Mouse (Mus musculus) hematopoietic stem cell, adult 5-6 weeks (primary cell): ENCODE results near the gene Fancg. TPM values are rescaled to one million over a fixed set of nuclear protein-coding genes. Genes with fewer than 3 reads are reported as not detected.
A peak's percentile ranks its signal among the peaks of the same experiment; 100 is the strongest.

Experiments
- ATAC-seq, 2 experiments: fragments of 125-278 bp in 1 of 2; replicated peaks in 1 of 2; 2 replicates each; pipeline ENCODE4 v1.8.0; 2016 to 2017; ENCODE audit warnings: inconsistent platforms in 2 of 2, mild to moderate bottlenecking in 2 of 2, moderate number of reproducible peaks in 2 of 2, low read depth in 1 of 2, moderate TSS enrichment in 1 of 2; ENCODE audit not compliant: low FRiP score in 2 of 2, poor library complexity in 2 of 2, severe bottlenecking in 2 of 2, insufficient read depth in 1 of 2, low TSS enrichment in 1 of 2
- total RNA-seq: library from RNA; stranded (forward); fragments of 172-1452, 232-1000 nt; gene quantifications from 2 replicates; pipeline ENCODE4 v1.2.3, GENCODE M21; 2017

Gene Fancg
- total RNA-seq, 1 experiment from 2014 or later: 13.8 TPM

- ATAC-seq: no peak
Observed at GRCm38 (mm10) chr4:43037860-43038566, 27.7 kb upstream of the Fancg start.

- ATAC-seq: no peak
Observed at GRCm38 (mm10) chr4:43036356-43036755, 26.1 kb upstream of the Fancg start.

- ATAC-seq: no peak
Observed at GRCm38 (mm10) chr4:43035851-43036250, 25.5 kb upstream of the Fancg start.

GRCm38 (mm10) chr4:43033481-43033880, 23.2 kb upstream of the Fancg start:
- no peak for ATAC-seq

- ATAC-seq: no peak
Observed at GRCm38 (mm10) chr4:43032501-43032900, 22.2 kb upstream of the Fancg start.

GRCm38 (mm10) chr4:43031237-43031995, 21.1 kb upstream of the Fancg start, which contains the start of gene Stoml2:
Gene Stoml2, minus strand, starts transcription at chr4:43031710.
- peak; percentile 98 to 99 for ATAC-seq

- ATAC-seq: peak; percentile 8 to 20; a peak in 2 of 4 replicates
Observed at GRCm38 (mm10) chr4:43030780-43031230, 20.5 kb upstream of the Fancg start.

- no peak for ATAC-seq
Observed at GRCm38 (mm10) chr4:43030352-43030751, 20.0 kb upstream of the Fancg start.

- no peak for ATAC-seq
Observed at GRCm38 (mm10) chr4:43029749-43030148, 19.4 kb upstream of the Fancg start.

- ATAC-seq: no peak
Observed at GRCm38 (mm10) chr4:43029121-43029520, 18.8 kb upstream of the Fancg start.

GRCm38 (mm10) chr4:43025084-43025960, 15.0 kb upstream of the Fancg start, which contains the start of gene Pigo:
Gene Pigo, minus strand, starts transcription at chr4:43025819.
- ATAC-seq: peak; percentile 86 to 92

GRCm38 (mm10) chr4:43024673-43025072, 14.4 kb upstream of the Fancg start:
- ATAC-seq: no peak

GRCm38 (mm10) chr4:43021341-43021740, 11.0 kb upstream of the Fancg start:
- no peak for ATAC-seq

- no peak for ATAC-seq
Observed at GRCm38 (mm10) chr4:43020876-43021275, 10.6 kb upstream of the Fancg start.

- no peak for ATAC-seq
Observed at GRCm38 (mm10) chr4:43019641-43020465, 9.5 kb upstream of the Fancg start.

GRCm38 (mm10) chr4:43019176-43019575, 8.9 kb upstream of the Fancg start:
- no peak for ATAC-seq

GRCm38 (mm10) chr4:43018156-43018555, 7.8 kb upstream of the Fancg start:
- no peak for ATAC-seq
